Mouse (Mus musculus) liver, embryonic 14.5 days (tissue): ENCODE data around the gene Tmem135.

ENCODE experiments used
- CTCF ChIP-seq: IDR thresholded peaks from 2 replicates; pipeline ENCODE4 v1.5.1; 2016; ENCODE audit warnings: antibody characterized with exemption, low read depth, control low read depth
- EP300 ChIP-seq: IDR thresholded peaks from 2 replicates; pipeline ENCODE4 v1.6.1; 2016; ENCODE audit warnings: antibody characterized with exemption, low read depth

GRCm38 (mm10) chr7:89418127-89418653 lies 14.2 kb upstream of the Tmem135 start:
- TF ChIP-seq CTCF = no peak
- TF ChIP-seq EP300 = no peak
